Mouse (Mus musculus): Measurements from ENCODE around the gene Hspa1b. TPM values are rescaled to one million over a fixed set of nuclear protein-coding genes. Genes with fewer than 3 reads are reported as not detected.
"Not testable (repeated sequence)": the region's sequence is repeated elsewhere in the genome, so short reads cannot be mapped to it uniquely, and the experiment has no call there.

The Hspa1b gene
- polyA plus RNA-seq, 1 experiment = 2.6 TPM

GRCm38 (mm10) chr17:34975581-34976492 lies 16.8 kb upstream of the Hspa1b start:
- Histone ChIP-seq H3K4me3 (ENCODE audit: control insufficient read depth, low read depth, low read length) (peak overlapping the region; percentile 57), H3K27me3 (ENCODE audit: control insufficient read depth, insufficient read depth, low read length) (no peaks in the 10 kb centered on the region), H3K27ac (ENCODE audit: control insufficient read depth, insufficient read depth, low read depth, low read length) (no peak overlapping the region), H3K36me3 (ENCODE audit: control insufficient read depth, insufficient read depth, low read length) (no peaks in the 10 kb centered on the region), H3K4me1 (ENCODE audit: control insufficient read depth, insufficient read depth, low read length) (peaks cover 19% of the 10 kb centered on the region)
- no peak for TF ChIP-seq CTCF (IDR thresholded peaks at IDR 0.05; ENCODE audit: control insufficient read depth, insufficient read depth, insufficient replicate concordance, low read depth, low read length)
- TF ChIP-seq POLR2A (IDR thresholded peaks at IDR 0.05; ENCODE audit: control insufficient read depth, low read depth, low read length) = no peak

DNA sequence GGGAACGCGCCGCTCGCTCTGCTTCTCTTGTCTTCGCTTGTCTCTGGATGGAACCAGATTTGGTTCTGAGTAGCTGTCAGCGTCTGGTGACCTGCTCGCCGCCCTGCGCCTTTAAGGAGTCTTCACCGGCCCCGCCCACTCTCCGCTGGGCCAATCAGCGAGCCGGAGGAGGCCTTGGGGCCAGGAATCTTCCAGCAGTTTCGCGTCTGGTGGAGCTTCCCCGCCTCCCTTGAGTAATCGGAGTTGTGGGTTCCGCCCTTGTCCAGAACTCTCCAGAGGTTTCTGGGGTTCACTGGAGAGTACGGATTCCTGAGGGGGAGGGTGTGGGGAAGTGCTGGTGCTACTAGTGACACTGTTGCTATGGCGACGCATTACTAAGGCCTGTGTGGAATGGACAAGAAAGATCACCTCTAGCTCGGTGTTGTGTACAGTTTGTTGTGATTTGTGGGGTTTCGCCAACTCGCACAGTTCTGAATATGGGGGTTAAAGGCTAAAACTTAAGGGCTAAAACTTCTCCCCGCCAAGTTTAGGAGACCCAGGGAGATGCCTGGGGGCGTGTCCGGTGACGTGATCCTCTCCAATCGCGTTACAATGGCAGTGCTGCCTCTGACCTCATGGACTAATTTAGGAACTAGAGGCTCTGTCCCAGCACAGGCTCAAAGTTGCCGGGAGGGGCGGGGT lies 13.2 kb upstream of the Hspa1b start, which contains the start of the genes Hspa1a and Hspa1l:
Gene Hspa1a (minus strand): TSS at position 88 of the 681 bp plus-strand sequence.
Gene Hspa1l (plus strand): TSS at position 635 of the 681 bp plus-strand sequence.
- H3K27me3 ChIP-seq (ENCODE audit: control insufficient read depth, insufficient read depth, low read length); H3K4me1 ChIP-seq (ENCODE audit: control insufficient read depth, insufficient read depth, low read length); H3K36me3 ChIP-seq (ENCODE audit: control insufficient read depth, insufficient read depth, low read length): not testable (repeated sequence)
- peak within 1 kb of the TSS; percentile 91 for H3K4me3 ChIP-seq (ENCODE audit: control insufficient read depth, low read depth, low read length)
- TF ChIP-seq POLR2A (IDR thresholded peaks at IDR 0.05; ENCODE audit: control insufficient read depth, low read depth, low read length) = peak; percentile 42; the same call in 1 of the 2 replicates
- peak within 1 kb of the TSS; percentile 86 for H3K27ac ChIP-seq (ENCODE audit: control insufficient read depth, insufficient read depth, low read depth, low read length)

DNA sequence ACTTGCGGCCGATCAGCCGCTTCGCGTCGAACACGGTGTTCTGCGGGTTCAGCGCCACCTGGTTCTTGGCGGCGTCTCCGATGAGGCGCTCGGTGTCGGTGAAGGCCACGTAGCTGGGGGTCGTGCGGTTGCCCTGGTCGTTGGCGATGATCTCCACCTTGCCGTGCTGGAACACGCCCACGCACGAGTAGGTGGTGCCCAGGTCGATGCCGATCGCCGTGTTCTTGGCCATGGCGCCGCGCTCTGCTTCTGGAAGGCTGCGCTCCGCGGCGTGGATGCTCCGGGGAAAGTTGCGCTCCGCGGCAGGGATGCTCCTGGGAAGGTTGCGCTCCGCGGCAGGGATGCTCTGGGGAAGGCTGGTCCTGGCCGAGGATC lies 12.6 kb upstream of the Hspa1b start:
- not testable (repeated sequence) for H3K27ac ChIP-seq (ENCODE audit: control insufficient read depth, insufficient read depth, low read depth, low read length); H3K4me1 ChIP-seq (ENCODE audit: control insufficient read depth, insufficient read depth, low read length); H3K27me3 ChIP-seq (ENCODE audit: control insufficient read depth, insufficient read depth, low read length); H3K36me3 ChIP-seq (ENCODE audit: control insufficient read depth, insufficient read depth, low read length)
- peak overlapping the region; percentile 91 for H3K4me3 ChIP-seq (ENCODE audit: control insufficient read depth, low read depth, low read length)

- H3K27me3 ChIP-seq (ENCODE audit: control insufficient read depth, insufficient read depth, low read length); H3K4me3 ChIP-seq (ENCODE audit: control insufficient read depth, low read depth, low read length); H3K27ac ChIP-seq (ENCODE audit: control insufficient read depth, insufficient read depth, low read depth, low read length); H3K36me3 ChIP-seq (ENCODE audit: control insufficient read depth, insufficient read depth, low read length); H3K4me1 ChIP-seq (ENCODE audit: control insufficient read depth, insufficient read depth, low read length): not testable (repeated sequence)
Observed at GRCm38 (mm10) chr17:34970850-34971249, 11.8 kb upstream of the Hspa1b start.

DNA sequence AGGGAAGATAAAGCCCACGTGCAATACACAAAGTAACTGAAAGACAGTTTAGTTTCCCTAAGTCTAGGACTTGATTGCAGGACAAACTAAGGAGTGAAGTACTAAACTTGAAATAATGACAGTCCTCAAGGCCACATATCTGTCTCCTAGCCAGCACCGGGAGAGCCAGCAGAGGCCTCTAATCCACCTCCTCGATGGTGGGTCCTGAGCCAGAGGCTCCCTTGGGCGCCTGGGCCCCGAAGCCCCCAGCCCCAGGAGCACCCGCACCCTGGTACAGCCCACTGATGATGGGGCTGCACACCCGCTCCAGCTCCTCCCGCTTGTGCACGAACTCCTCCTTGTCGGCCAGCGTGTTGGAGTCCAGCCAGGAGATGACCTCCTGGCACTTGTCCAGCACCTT lies 10.8 kb upstream of the Hspa1b start, which contains the start of gene Gm20481:
Gene Gm20481 (plus strand): TSS at position 91 of the 400 bp plus-strand sequence.
- H3K27me3 ChIP-seq (ENCODE audit: control insufficient read depth, insufficient read depth, low read length) = not testable (repeated sequence)
- peak within 1 kb of the TSS; percentile 48 for H3K4me3 ChIP-seq (ENCODE audit: control insufficient read depth, low read depth, low read length)

DNA sequence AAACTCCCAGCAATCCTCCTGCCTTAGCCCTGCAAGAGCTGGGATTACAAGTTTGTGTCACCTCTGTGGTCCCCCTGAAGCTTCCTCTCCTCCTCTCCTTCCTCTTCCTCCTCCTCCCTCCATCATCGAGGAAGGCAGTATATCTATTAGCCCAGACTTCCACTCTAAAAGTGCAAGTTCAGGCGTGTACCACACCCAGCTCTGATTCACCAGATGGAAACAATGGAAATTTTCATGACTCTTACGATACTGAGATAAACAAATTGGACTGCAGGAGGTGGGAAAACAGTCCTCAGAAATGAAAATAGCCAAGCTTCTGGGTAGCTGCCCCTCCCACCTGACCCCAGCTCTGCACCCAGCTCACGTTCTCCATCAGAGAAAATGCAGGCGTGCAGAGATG lies 6.6 kb upstream of the Hspa1b start:
- Histone ChIP-seq H3K36me3 (ENCODE audit: control insufficient read depth, insufficient read depth, low read length) (no peaks in the 10 kb centered on the region), H3K4me1 (ENCODE audit: control insufficient read depth, insufficient read depth, low read length) (no peaks in the 10 kb centered on the region), H3K4me3 (ENCODE audit: control insufficient read depth, low read depth, low read length) (no peak overlapping the region), H3K27me3 (ENCODE audit: control insufficient read depth, insufficient read depth, low read length) (no peaks in the 10 kb centered on the region), H3K27ac (ENCODE audit: control insufficient read depth, insufficient read depth, low read depth, low read length) (no peak overlapping the region)
- TF ChIP-seq POLR2A (IDR thresholded peaks at IDR 0.05; ENCODE audit: control insufficient read depth, low read depth, low read length) (no peak), CTCF (IDR thresholded peaks at IDR 0.05; ENCODE audit: control insufficient read depth, insufficient read depth, insufficient replicate concordance, low read depth, low read length) (no peak)

More for the DNA sequence above, 10.8 kb upstream of the Hspa1b start, which contains the start of gene Gm20481:
- H3K27ac ChIP-seq (ENCODE audit: control insufficient read depth, insufficient read depth, low read depth, low read length); H3K36me3 ChIP-seq (ENCODE audit: control insufficient read depth, insufficient read depth, low read length); H3K4me1 ChIP-seq (ENCODE audit: control insufficient read depth, insufficient read depth, low read length): not testable (repeated sequence)

DNA sequence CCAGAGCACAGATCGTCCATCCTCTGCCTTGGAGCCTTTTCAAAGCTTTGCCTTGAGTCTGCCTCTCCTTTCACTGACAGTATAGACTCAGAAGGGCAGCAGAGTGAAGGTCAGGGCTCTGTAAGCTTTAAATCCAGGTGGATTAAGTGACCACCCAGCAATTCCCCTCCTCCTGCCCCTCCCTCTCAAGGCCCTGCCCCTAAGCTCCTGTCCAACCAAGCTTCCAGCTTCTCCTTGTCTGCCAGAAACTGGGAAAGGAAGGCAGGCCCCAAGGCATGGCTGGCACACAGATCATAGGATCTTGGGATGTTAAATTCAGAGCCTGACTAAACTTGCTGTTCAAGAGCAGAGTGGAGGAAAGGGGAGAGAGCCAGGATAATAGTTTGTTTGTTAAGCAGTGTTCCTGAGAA lies 5.6 kb upstream of the Hspa1b start:
- Histone ChIP-seq H3K27ac (ENCODE audit: control insufficient read depth, insufficient read depth, low read depth, low read length) (peak overlapping the region; percentile 23; the same call in 1 of the 2 replicates), H3K4me1 (ENCODE audit: control insufficient read depth, insufficient read depth, low read length) (peaks cover 4% of the 10 kb centered on the region), H3K36me3 (ENCODE audit: control insufficient read depth, insufficient read depth, low read length) (no peaks in the 10 kb centered on the region), H3K4me3 (ENCODE audit: control insufficient read depth, low read depth, low read length) (no peak overlapping the region), H3K27me3 (ENCODE audit: control insufficient read depth, insufficient read depth, low read length) (no peaks in the 10 kb centered on the region)
- no peak for TF ChIP-seq POLR2A (IDR thresholded peaks at IDR 0.05; ENCODE audit: control insufficient read depth, low read depth, low read length)
- TF ChIP-seq CTCF (IDR thresholded peaks at IDR 0.05; ENCODE audit: control insufficient read depth, insufficient read depth, insufficient replicate concordance, low read depth, low read length) = no peak
